Comparison of ENCODE assay signal across 14 mouse cellular contexts in genomic region chr17:26362586-26363361, GRCm38 (mm10). TPM values are rescaled to one million over a fixed set of nuclear protein-coding genes. Genes with fewer than 3 reads are reported as not detected.
DNase-seq lines count a peak whose midpoint lies in the region; ATAC-seq and TF ChIP-seq lines count a peak whose summit lies in the region.
"Had no signal": no experiment of that assay in that cellular context is flagged by ENCODE, and none has a peak within 500 bp of the region (broad histone marks: within the 10 kb centered on the region; RNA-seq: fewer than 3 reads in every experiment).

No protein-coding gene starts in this region.

- peaks cover 16% of the 10 kb centered on the region for H3K4me1 ChIP-seq in forebrain, embryonic 14.5 days (ENCODE audit: control insufficient read depth, insufficient read depth, low read length)
- H3K4me1 ChIP-seq in forebrain, embryonic 12.5 days: peaks cover 22% of the 10 kb centered on the region
- H3K4me1 ChIP-seq in kidney, postnatal 0 days (replicated peaks; ENCODE audit: insufficient read depth, low read length): peaks cover 8% of the 10 kb centered on the region; the same call in 1 of the 2 replicates
- peaks cover 17 to 40% of the 10 kb centered on the region in 2 experiments for H3K4me1 ChIP-seq in MEL (ENCODE audit: control insufficient read depth in 1 of 2, insufficient read depth in 2 of 2, low read length in 2 of 2)
- H3K4me1 ChIP-seq in intestine, embryonic 16.5 days (ENCODE audit: control insufficient read depth, insufficient read depth, low read length): peaks cover 50% of the 10 kb centered on the region

- H3K9me3 ChIP-seq in forebrain, embryonic 14.5 days (replicated peaks; ENCODE audit: control insufficient read depth, low read length): no peaks in the 10 kb centered on the region
- no peaks in the 10 kb centered on the region for H3K9me3 ChIP-seq in forebrain, embryonic 12.5 days
- no peaks in the 10 kb centered on the region for H3K9me3 ChIP-seq in kidney, postnatal 0 days (replicated peaks; ENCODE audit: low read length)
- no peaks in the 10 kb centered on the region for H3K9me3 ChIP-seq in MEL (replicated peaks; ENCODE audit: insufficient read depth, low read length)
- H3K9me3 ChIP-seq in intestine, embryonic 16.5 days (ENCODE audit: control insufficient read depth, low read length): no peaks in the 10 kb centered on the region
- H3K9me3 ChIP-seq: embryonic facial prominence, embryonic 13.5 days had no signal

- H3K9ac ChIP-seq in forebrain, embryonic 14.5 days (ENCODE audit: low read length): no peak overlapping the region
- H3K9ac ChIP-seq in forebrain, embryonic 12.5 days: no peak overlapping the region
- H3K9ac ChIP-seq in kidney, postnatal 0 days (ENCODE audit: low read depth, low read length): no peak overlapping the region
- H3K9ac ChIP-seq in MEL (ENCODE audit: control insufficient read depth, low read depth, low read length, poor library complexity, severe bottlenecking): peak overlapping the region; percentile 48
- peak overlapping the region; percentile 27; the same call in 1 of the 2 replicates for H3K9ac ChIP-seq in intestine, embryonic 16.5 days (ENCODE audit: low read depth, low read length)
- H3K9ac ChIP-seq: embryonic facial prominence, embryonic 13.5 days had no signal

- H3K27ac ChIP-seq in forebrain, embryonic 14.5 days (ENCODE audit: low read depth, low read length): no peak overlapping the region
- H3K27ac ChIP-seq in forebrain, embryonic 12.5 days: no peak overlapping the region
- no peak overlapping the region for H3K27ac ChIP-seq in kidney, postnatal 0 days
- H3K27ac ChIP-seq in MEL (ENCODE audit: control insufficient read depth, low read depth, low read length): peak overlapping the region; percentile 53
- H3K27ac ChIP-seq in intestine, embryonic 16.5 days (ENCODE audit: low read length): no peak overlapping the region; the same call in 1 of the 2 replicates
- H3K27ac ChIP-seq: embryonic facial prominence, embryonic 13.5 days; macrophage had no signal

- TF ChIP-seq EP300 in MEL (IDR thresholded peaks at IDR 0.05; ENCODE audit: low read depth in 1 of 2, low read length in 2 of 2): no peak

- no peaks in the 10 kb centered on the region for H3K36me3 ChIP-seq in forebrain, embryonic 14.5 days (ENCODE audit: control insufficient read depth, insufficient read depth, low read length)
- H3K36me3 ChIP-seq in forebrain, embryonic 12.5 days (replicated peaks): no peaks in the 10 kb centered on the region
- H3K36me3 ChIP-seq in kidney, postnatal 0 days (ENCODE audit: insufficient read depth, low read length): no peaks in the 10 kb centered on the region
- peaks cover 0 to 25% of the 10 kb centered on the region in 2 experiments; a peak in 2 of 4 replicates for H3K36me3 ChIP-seq in MEL (ENCODE audit: control insufficient read depth in 1 of 2, insufficient read depth in 2 of 2, low read length in 2 of 2)
- H3K36me3 ChIP-seq in intestine, embryonic 16.5 days (ENCODE audit: control insufficient read depth, insufficient read depth, low read length): no peaks in the 10 kb centered on the region
- H3K36me3 ChIP-seq: embryonic facial prominence, embryonic 13.5 days had no signal

- H3K4me2 ChIP-seq in forebrain, embryonic 14.5 days (ENCODE audit: low read length): no peak overlapping the region
- no peak overlapping the region for H3K4me2 ChIP-seq in forebrain, embryonic 12.5 days
- H3K4me2 ChIP-seq in kidney, postnatal 0 days (ENCODE audit: low read length): no peak overlapping the region
- H3K4me2 ChIP-seq in intestine, embryonic 16.5 days (ENCODE audit: low read depth, low read length): no peak overlapping the region
- H3K4me2 ChIP-seq: embryonic facial prominence, embryonic 13.5 days had no signal

- no peak for TF ChIP-seq POLR2A in MEL (IDR thresholded peaks at IDR 0.05; ENCODE audit: control insufficient read depth in 1 of 2, insufficient read depth in 1 of 2, low read depth in 1 of 2, low read length in 2 of 2, poor library complexity in 1 of 2)

- peak; percentile 51; the same call in 1 of the 2 replicates for TF ChIP-seq CTCF in kidney, postnatal 0 days (IDR thresholded peaks at IDR 0.05; ENCODE audit: low read depth)
- TF ChIP-seq CTCF in MEL (IDR thresholded peaks at IDR 0.05 in 2 of 3, conservative IDR thresholded peaks at IDR 0.05 in 1 of 3; ENCODE audit: control insufficient read depth in 1 of 3, insufficient read depth in 1 of 3, low read depth in 2 of 3, low read length in 3 of 3, poor library complexity in 1 of 3, severe bottlenecking in 1 of 3): peak in 1 of 3 experiments; percentile 41; a peak in 2 of 6 replicates

- ATAC-seq in forebrain, embryonic 14.5 days: peak; percentile 28; the same call in 1 of the 2 replicates
- ATAC-seq in forebrain, embryonic 12.5 days (ENCODE audit: low FRiP score): no peak
- ATAC-seq in kidney, postnatal 0 days (replicated peaks; ENCODE audit: low FRiP score, low read depth): no peak
- no peak for ATAC-seq in intestine, embryonic 16.5 days

- TF ChIP-seq RAD21 in MEL (IDR thresholded peaks at IDR 0.05; ENCODE audit: low read depth, low read length): peak; percentile 39

- H3K79me2 ChIP-seq in MEL (ENCODE audit: control insufficient read depth, insufficient read depth, low read length, poor library complexity): no peaks in the 10 kb centered on the region

- DNase-seq in forebrain, embryonic 14.5 days (ENCODE audit: low spot score): peak; percentile 27
- DNase-seq in kidney, postnatal 0 days (ENCODE audit: low spot score): no peak
- no peak for DNase-seq in kidney, postnatal 10 days
- DNase-seq in MEL (ENCODE audit: low read depth, low spot score): peak; percentile 66
- no peak for DNase-seq in cerebellum, adult 11 months
- DNase-seq in kidney, adult 18-20 months: no peak
- DNase-seq: B cell, adult 2 months; cerebellum, adult 9-11 months; kidney, adult 9 months had no signal

- no peaks in the 10 kb centered on the region for H3K27me3 ChIP-seq in forebrain, embryonic 14.5 days (replicated peaks; ENCODE audit: control insufficient read depth, insufficient read depth, low read length)
- H3K27me3 ChIP-seq in forebrain, embryonic 12.5 days: no peaks in the 10 kb centered on the region
- no peaks in the 10 kb centered on the region for H3K27me3 ChIP-seq in kidney, postnatal 0 days (ENCODE audit: insufficient read depth, low read length)
- H3K27me3 ChIP-seq in MEL (ENCODE audit: control insufficient read depth in 1 of 2, insufficient read depth in 2 of 2, low read length in 2 of 2): no peaks in the 10 kb centered on the region; a peak in 1 of 4 replicates
- no peaks in the 10 kb centered on the region for H3K27me3 ChIP-seq in intestine, embryonic 16.5 days (replicated peaks; ENCODE audit: control insufficient read depth, insufficient read depth, low read length)

- 62% methylated on average over 12 of the region's 12 CpGs for WGBS in forebrain, embryonic 14.5 days
- WGBS in forebrain, embryonic 12.5 days: 63% methylated on average over 12 of the region's 12 CpGs
- WGBS in kidney, postnatal 0 days: 44% methylated on average over 12 of the region's 12 CpGs
- 59% methylated on average over 12 of the region's 12 CpGs for WGBS in intestine, embryonic 16.5 days

- no peak overlapping the region for H3K4me3 ChIP-seq in forebrain, embryonic 14.5 days (ENCODE audit: low read depth, low read length)
- H3K4me3 ChIP-seq in forebrain, embryonic 12.5 days (replicated peaks): no peak overlapping the region
- no peak overlapping the region for H3K4me3 ChIP-seq in kidney, postnatal 0 days (replicated peaks; ENCODE audit: low read depth, low read length)
- peak overlapping the region in 1 of 2 experiments; percentile 49; a peak in 2 of 4 replicates for H3K4me3 ChIP-seq in MEL (ENCODE audit: control insufficient read depth in 1 of 2, insufficient read depth in 1 of 2, low read depth in 2 of 2, low read length in 2 of 2)
- H3K4me3 ChIP-seq in intestine, embryonic 16.5 days (ENCODE audit: low read length): no peak overlapping the region
- H3K4me3 ChIP-seq: embryonic facial prominence, embryonic 13.5 days; myocyte had no signal

TF ChIP-seq in MEL, 35 proteins besides CTCF, POLR2A, EP300 and RAD21:
- peak; percentile 32 for TF ChIP-seq SMC3 (IDR thresholded peaks at IDR 0.05; ENCODE audit: low read depth, low read length)
- TF ChIP-seq BHLHE40 (IDR thresholded peaks at IDR 0.05; ENCODE audit: borderline replicate concordance, low read depth, low read length): no peak
- TF ChIP-seq MEF2A (IDR thresholded peaks at IDR 0.05; ENCODE audit: extremely low read depth, insufficient replicate concordance, low read depth, low read length, poor library complexity, severe bottlenecking): no peak
- TF ChIP-seq ETS1 (IDR thresholded peaks at IDR 0.05; ENCODE audit: low read depth, low read length): 0 out of 2 replicates have a peak, but pooled peaks have one; percentile 17
TF ChIP-seq in MEL: peak in this region for 2.

RNA-seq across cellular contexts. Expression of gene Neurl1b, which starts 51.9 kb away (rescaled TPM):
- 2.0 and 3.2 TPM in 2 replicates for polyA plus RNA-seq in forebrain, embryonic 14.5 days (2014; fragmentation: Nextera tagmentation; extraction: Ambion mirVana)
- polyA plus RNA-seq in forebrain, embryonic 12.5 days (2016; fragmentation: Nextera tagmentation; extraction: Ambion mirVana): 0.57 and 0.72 TPM in 2 replicates
- 1.6 and 2.1 TPM in 2 replicates for polyA plus RNA-seq in kidney, postnatal 0 days (2015; fragmentation: Nextera tagmentation; extraction: Ambion mirVana)
- 0.12 and 0.13 TPM in 2 replicates for total RNA-seq in MEL (2012; rRNA removed)
- under 1 TPM in 1 of 2 experiments, not detected in 1; 0.28 TPM for polyA plus RNA-seq in MEL (2012; ENCODE audit: insufficient read depth in 1 of 2, insufficient read length in 2 of 2, low read depth in 1 of 2, low replicate concordance in 2 of 2, missing spikeins in 1 of 2)
- polyA plus RNA-seq in intestine, embryonic 16.5 days (2015; fragmentation: Nextera tagmentation; extraction: Ambion mirVana): 1.5 and 1.6 TPM in 2 replicates

Comparison
In these comparisons a context has a peak if more than half of its experiments do, and no peak if none do; other contexts are left out.
1. DNase-seq: peak in forebrain, embryonic 14.5 days (single experiment) and MEL (single experiment); none in kidney, postnatal 0 days (single experiment), kidney, postnatal 10 days (single experiment), cerebellum, adult 11 months (single experiment) and kidney, adult 18-20 months (single experiment).
2. H3K9ac ChIP-seq: peak in MEL (single experiment) and intestine, embryonic 16.5 days (single experiment); none in forebrain, embryonic 14.5 days (single experiment), forebrain, embryonic 12.5 days (single experiment) and kidney, postnatal 0 days (single experiment).